Mouse (Mus musculus) lung, postnatal 0 days (tissue): Measurements from ENCODE around the gene Ubiad1.

Experiments
- CTCF ChIP-seq: IDR thresholded peaks from 2 replicates; pipeline ENCODE4 v1.5.1; 2016; ENCODE audit warnings: antibody characterized with exemption, mild to moderate bottlenecking
- EP300 ChIP-seq: IDR thresholded peaks from 2 replicates; pipeline ENCODE4 v1.6.1; 2016; ENCODE audit warnings: antibody characterized with exemption, mild to moderate bottlenecking, control low read depth

DNA sequence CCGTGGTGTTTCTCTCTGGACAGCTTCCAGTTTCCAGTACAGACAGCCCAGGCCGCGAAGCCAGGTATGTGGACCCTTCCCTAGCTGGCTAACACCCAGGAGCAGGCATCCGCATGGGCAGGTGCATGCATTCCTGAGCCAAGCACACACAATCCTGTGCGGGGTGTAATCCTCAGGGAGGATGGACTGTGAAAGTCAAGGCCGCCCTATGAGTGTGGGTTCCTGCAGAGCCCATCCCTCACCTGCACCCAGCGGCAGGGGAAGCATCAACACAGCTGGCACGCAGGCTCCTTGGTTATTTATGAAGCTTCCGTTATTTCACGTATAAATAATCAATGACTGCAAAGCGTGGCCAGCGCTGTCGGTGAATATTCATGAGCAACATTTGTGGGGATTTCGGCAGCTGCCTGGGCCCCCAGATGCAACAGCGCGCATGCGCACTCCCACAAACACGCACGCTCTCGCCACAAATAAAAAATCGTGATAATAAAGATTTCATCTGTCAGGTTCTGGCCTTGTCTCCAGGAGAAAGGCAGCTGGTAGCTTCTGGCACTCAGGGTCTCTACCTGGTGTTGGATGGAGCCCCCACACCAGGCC is 52.8 kb downstream of the Ubiad1 start:
- TF ChIP-seq CTCF (no peak), EP300 (no peak)
